Mouse (Mus musculus) midbrain, embryonic 10.5 days (tissue): Measurements from ENCODE around the gene Ifitm10. TPM values are rescaled to one million over a fixed set of nuclear protein-coding genes. Genes with fewer than 3 reads are reported as not detected.
"Not testable (repeated sequence)": the region's sequence is repeated elsewhere in the genome, so short reads cannot be mapped to it uniquely, and the experiment has no call there.

Source experiments
- DNase-seq: peaks from one replicate; pipeline ENCODE4 v3.0.0-alpha.2; 2017; ENCODE audit warnings: low spot score
- H3K27ac ChIP-seq: fragments of 300-500 bp; sonication (generic); replicated peaks from 2 replicates; pipeline ENCODE4 v1.5.1; 2016; ENCODE audit warnings: mild to moderate bottlenecking
- H3K27me3 ChIP-seq: fragments of 300-500 bp; sonication (generic); 2 replicates; pipeline ENCODE4 v1.6.1; 2016; ENCODE audit warnings: low read depth, mild to moderate bottlenecking; ENCODE audit not compliant: poor library complexity, severe bottlenecking
- H3K36me3 ChIP-seq: fragments of 300-500 bp; sonication (generic); 2 replicates; pipeline ENCODE4 v1.6.1; 2016; ENCODE audit warnings: mild to moderate bottlenecking, moderate library complexity
- H3K4me1 ChIP-seq: fragments of 300-500 bp; sonication (generic); 2 replicates; pipeline ENCODE4 v1.6.1; 2016
- H3K4me3 ChIP-seq: fragments of 300-500 bp; sonication (generic); 2 replicates; pipeline ENCODE4 v1.5.1; 2016; ENCODE audit warnings: mild to moderate bottlenecking, moderate library complexity
- H3K9me3 ChIP-seq: fragments of 300-500 bp; sonication (generic); replicated peaks from 2 replicates; pipeline ENCODE4 v1.6.1; 2016; ENCODE audit warnings: mild to moderate bottlenecking
- WGBS: fragments of 180-500 bp; shearing (Covaris S2); methylation state at CpG from one replicate; pipeline ENCODE4 v1.1.7; 2016; 5-methylcytosine and 5-hydroxymethylcytosine counted together
- polyA plus RNA-seq: library from polyadenylated mRNA; unstranded; fragments of >200 nt; fragmentation: Nextera tagmentation; extraction: Ambion mirVana; gene quantifications from 2 replicates; pipeline ENCODE4 v1.2.1, GENCODE M21; 2016

Ifitm10 gene
- polyA plus RNA-seq, 1 experiment from 2014 or later, result 0.41 TPM

- peaks cover 5% of the 10 kb centered on the region; the same call in 1 of the 2 replicates for H3K4me1 ChIP-seq
- no peaks in the 10 kb centered on the region for H3K27me3 ChIP-seq
- WGBS, result 40% methylated on average over 9 of the region's 9 CpGs
- H3K4me3 ChIP-seq, result no peak overlapping the region
- H3K9me3 ChIP-seq, result no peaks in the 10 kb centered on the region
- H3K36me3 ChIP-seq, result no peaks in the 10 kb centered on the region
- 0 out of 2 replicates have a peak overlapping the region, but pooled peaks have one; percentile 14 for H3K27ac ChIP-seq
- peak; percentile 17 for DNase-seq
Observed at GRCm38 (mm10) chr7:142349308-142349961, 24.1 kb downstream of the Ifitm10 start.

GRCm38 (mm10) chr7:142347542-142347941 is 26.0 kb downstream of the Ifitm10 start:
- H3K4me1 ChIP-seq, result peaks cover 5% of the 10 kb centered on the region; the same call in 1 of the 2 replicates
- WGBS, result 80% methylated on average over 4 of the region's 4 CpGs
- H3K9me3 ChIP-seq, result no peaks in the 10 kb centered on the region
- no peak overlapping the region for H3K27ac ChIP-seq
- DNase-seq, result no peak
- H3K27me3 ChIP-seq, result no peaks in the 10 kb centered on the region
- no peak overlapping the region for H3K4me3 ChIP-seq
- no peaks in the 10 kb centered on the region for H3K36me3 ChIP-seq

- Histone ChIP-seq H3K9me3 (no peaks in the 10 kb centered on the region), H3K27ac (no peak overlapping the region), H3K27me3 (peaks cover 6% of the 10 kb centered on the region; the same call in 1 of the 2 replicates), H3K4me1 (0 out of 2 replicates have a peak, but pooled peaks cover 4% of the 10 kb centered on the region), H3K4me3 (no peak overlapping the region), H3K36me3 (no peaks in the 10 kb centered on the region)
- WGBS, result 77% methylated on average over 3 of the region's 3 CpGs
- no peak for DNase-seq
Observed at GRCm38 (mm10) chr7:142342247-142342640, 31.3 kb downstream of the Ifitm10 start.

DNA sequence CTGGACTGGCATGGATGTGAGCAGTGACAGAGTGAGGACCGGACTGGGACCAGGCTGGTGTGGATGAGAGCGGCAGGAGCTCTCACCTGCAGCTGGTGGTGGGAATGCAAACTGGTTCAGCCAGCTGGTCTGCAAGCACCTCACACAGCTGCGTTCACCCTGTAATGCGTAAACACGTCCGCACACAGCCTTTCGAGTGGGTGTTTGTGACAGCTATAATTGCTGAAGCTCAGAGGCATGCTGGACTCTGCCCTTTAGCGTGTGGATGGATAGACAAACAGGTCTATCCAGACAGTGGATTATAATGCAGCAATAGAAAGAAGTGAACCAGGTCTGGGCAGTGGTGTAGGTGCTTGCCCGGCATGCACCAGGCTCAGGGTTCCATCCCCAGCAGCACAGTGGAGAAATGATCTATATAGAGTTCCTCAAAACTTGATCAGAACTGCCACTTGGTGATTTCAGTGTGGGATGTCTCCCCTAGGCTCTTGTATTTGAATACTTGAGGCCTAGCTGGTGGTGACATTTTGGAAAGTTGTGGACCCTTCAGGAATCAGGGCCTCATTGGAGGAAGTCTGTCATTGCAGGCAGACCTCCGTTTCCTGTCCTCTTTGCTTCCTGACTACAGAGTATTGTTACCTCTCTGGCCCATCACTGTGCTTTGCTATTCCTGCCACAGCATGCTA is 31.8 kb downstream of the Ifitm10 start:
- no peak overlapping the region for H3K4me3 ChIP-seq
- H3K4me1 ChIP-seq, result 0 out of 2 replicates have a peak, but pooled peaks cover 4% of the 10 kb centered on the region
- H3K27me3 ChIP-seq, result peaks cover 6% of the 10 kb centered on the region; the same call in 1 of the 2 replicates
- no peaks in the 10 kb centered on the region for H3K36me3 ChIP-seq
- no peak for DNase-seq
- no peaks in the 10 kb centered on the region for H3K9me3 ChIP-seq
- 82% methylated on average over 10 of the region's 10 CpGs for WGBS
- H3K27ac ChIP-seq, result no peak overlapping the region

DNA sequence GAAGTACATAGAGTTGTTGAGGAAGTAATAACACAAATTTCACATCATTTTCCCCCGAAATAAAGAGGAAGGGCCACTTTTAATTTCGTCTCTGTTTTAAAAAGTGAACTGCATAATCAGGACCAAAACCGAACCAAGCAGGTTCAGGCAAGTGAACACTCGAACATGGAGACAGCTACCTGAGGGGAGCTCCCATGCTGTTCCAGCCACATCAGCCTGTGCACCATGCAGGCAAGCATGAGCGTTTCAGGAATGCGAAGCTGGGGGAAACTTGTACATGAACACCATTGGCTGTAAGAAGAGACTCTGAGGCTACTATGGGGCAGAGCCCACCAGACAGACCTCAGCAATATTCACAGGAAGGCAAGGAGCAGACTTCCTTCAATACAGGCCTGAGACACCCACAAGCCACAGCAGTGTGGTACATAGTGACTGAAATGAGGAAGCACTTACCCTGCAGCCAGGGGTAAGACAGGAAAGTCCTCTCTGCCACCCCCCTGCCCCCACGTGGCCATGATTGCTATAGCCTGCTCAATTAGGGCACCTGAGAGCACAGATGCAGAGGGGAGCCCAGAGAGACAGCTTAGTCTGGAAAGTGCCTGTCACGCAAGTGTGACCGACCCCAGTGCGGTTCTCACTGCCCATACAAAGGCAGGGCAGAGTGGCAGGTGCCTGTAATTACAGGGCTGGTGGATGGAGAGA is 33.1 kb downstream of the Ifitm10 start:
- Histone ChIP-seq H3K27ac (0 out of 2 replicates have a peak overlapping the region, but pooled peaks have one; percentile 28), H3K4me3 (no peak overlapping the region), H3K36me3 (no peaks in the 10 kb centered on the region), H3K4me1 (peaks cover 5% of the 10 kb centered on the region; the same call in 1 of the 2 replicates), H3K27me3 (peaks cover 6% of the 10 kb centered on the region; the same call in 1 of the 2 replicates), H3K9me3 (no peaks in the 10 kb centered on the region)
- no peak for DNase-seq
- WGBS, result 62% methylated on average over 10 of the region's 10 CpGs

- H3K4me3 ChIP-seq, result no peak overlapping the region
- 80% methylated on average over 8 of the region's 8 CpGs for WGBS
- H3K36me3 ChIP-seq, result no peaks in the 10 kb centered on the region
- H3K4me1 ChIP-seq, result peaks cover 8% of the 10 kb centered on the region
- no peaks in the 10 kb centered on the region for H3K27me3 ChIP-seq
- no peaks in the 10 kb centered on the region for H3K9me3 ChIP-seq
- no peak overlapping the region for H3K27ac ChIP-seq
- DNase-seq, result no peak
Observed at GRCm38 (mm10) chr7:142335151-142335550, 38.4 kb downstream of the Ifitm10 start.

DNA sequence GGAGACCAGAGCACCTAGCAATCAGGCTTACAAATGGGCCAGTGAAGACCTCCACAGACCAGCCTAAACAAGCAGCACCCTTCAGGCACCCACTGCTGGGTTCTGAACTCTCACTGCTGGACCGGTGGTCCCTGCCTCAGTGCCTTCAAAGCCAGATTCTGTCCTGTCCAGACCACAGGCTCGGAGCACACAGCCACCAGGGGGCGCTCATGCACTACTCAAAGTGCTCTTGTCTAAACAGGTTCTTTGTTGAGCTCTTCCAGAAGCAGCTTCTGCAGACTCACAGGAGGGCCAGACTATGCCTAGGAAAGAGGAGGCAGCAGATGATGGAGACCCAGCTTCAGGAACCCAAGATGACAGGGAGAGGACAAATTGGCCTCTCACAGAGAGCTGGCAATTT is 39.3 kb downstream of the Ifitm10 start:
- DNase-seq, result peak; percentile 90
- Histone ChIP-seq H3K27ac (peak overlapping the region; percentile 64), H3K9me3 (no peaks in the 10 kb centered on the region), H3K4me1 (peaks cover 15% of the 10 kb centered on the region), H3K4me3 (no peak overlapping the region), H3K36me3 (no peaks in the 10 kb centered on the region), H3K27me3 (no peaks in the 10 kb centered on the region)
- 3% methylated on average over 3 of the region's 3 CpGs for WGBS

DNA sequence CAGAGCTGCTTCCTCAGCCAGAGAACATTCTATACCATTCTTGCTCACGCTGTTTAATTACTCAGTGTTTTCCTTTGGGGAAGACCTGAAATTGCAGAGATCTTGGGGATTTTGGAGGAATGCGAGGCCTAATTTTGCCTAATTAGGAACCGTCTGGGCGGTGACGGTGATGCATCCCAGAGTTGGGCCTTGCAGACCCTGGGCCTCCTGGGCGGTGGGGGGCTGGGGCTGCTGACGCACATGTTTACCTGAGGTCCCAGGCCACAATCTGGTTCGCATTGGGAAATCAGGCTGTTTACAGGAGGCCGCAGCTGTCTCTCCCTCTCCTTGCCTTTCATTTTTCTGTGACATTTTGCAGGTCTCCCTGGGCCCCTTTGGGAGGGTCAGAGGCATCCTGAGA is 40.8 kb downstream of the Ifitm10 start:
- not testable (repeated sequence) for DNase-seq, H3K27me3 ChIP-seq, H3K9me3 ChIP-seq, H3K36me3 ChIP-seq, H3K27ac ChIP-seq, H3K4me3 ChIP-seq
- 73% methylated on average over 5 of the region's 9 CpGs for WGBS
- peaks cover 27% of the 10 kb centered on the region for H3K4me1 ChIP-seq

DNA sequence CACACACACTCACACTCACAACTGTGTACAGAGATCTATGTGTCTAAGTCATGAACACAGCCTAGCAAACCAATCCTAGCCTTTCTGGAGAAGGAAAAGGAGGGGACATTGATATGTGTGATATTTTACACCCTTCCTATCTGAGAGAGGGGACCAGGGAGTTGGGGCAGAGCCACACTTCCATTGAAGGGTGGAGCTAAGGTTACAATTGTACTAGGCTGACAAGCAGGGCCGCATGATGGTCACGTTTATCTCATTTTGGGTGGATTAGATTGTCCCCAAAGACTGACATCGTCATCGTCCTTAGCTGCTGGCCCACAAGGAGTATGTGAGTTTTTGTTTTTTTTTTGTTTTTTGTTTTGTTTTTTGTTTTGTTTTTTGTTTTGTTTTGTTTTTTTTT is 42.3 kb downstream of the Ifitm10 start:
- WGBS, result 85% methylated on average over 4 of the region's 4 CpGs
- Histone ChIP-seq H3K27ac (no peak overlapping the region), H3K4me1 (peaks cover 27% of the 10 kb centered on the region), H3K4me3 (no peak overlapping the region), H3K9me3 (no peaks in the 10 kb centered on the region), H3K36me3 (no peaks in the 10 kb centered on the region), H3K27me3 (no peaks in the 10 kb centered on the region)
- no peak for DNase-seq

GRCm38 (mm10) chr7:142330271-142330724 is 43.3 kb downstream of the Ifitm10 start:
- 0 out of 2 replicates have a peak overlapping the region, but pooled peaks have one; percentile 17 for H3K27ac ChIP-seq
- no peaks in the 10 kb centered on the region for H3K27me3 ChIP-seq
- no peak overlapping the region for H3K4me3 ChIP-seq
- no peaks in the 10 kb centered on the region for H3K9me3 ChIP-seq
- 79% methylated on average over 9 of the region's 9 CpGs for WGBS
- no peaks in the 10 kb centered on the region for H3K36me3 ChIP-seq
- H3K4me1 ChIP-seq, result peaks cover 25% of the 10 kb centered on the region
- no peak for DNase-seq

DNA sequence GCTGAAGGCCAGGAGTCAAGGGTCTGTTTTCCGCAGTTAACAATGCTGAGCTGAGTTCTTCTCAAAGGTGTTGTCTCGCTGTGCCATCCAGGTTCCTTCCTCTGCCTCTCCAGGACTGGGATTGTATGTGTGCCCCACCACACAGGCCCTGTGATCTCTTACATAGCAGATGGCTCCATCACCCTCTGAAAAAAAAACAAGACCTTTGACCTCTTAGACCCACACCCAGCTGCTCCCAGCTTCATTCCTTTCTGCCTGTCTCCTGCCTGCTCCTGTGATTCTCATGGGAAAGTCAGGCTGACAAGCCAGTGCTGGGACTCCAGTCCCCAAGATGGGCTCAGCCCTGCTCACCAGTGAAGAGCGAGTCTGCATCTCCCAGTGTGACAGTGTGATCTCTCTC is 45.0 kb downstream of the Ifitm10 start:
- no peaks in the 10 kb centered on the region for H3K9me3 ChIP-seq
- peak overlapping the region; percentile 68 for H3K27ac ChIP-seq
- no peaks in the 10 kb centered on the region for H3K36me3 ChIP-seq
- H3K4me3 ChIP-seq, result no peak overlapping the region
- H3K27me3 ChIP-seq, result no peaks in the 10 kb centered on the region
- H3K4me1 ChIP-seq, result peaks cover 23% of the 10 kb centered on the region
- peak; percentile 25 for DNase-seq
- WGBS, result 53% methylated on average over 3 of the region's 3 CpGs

GRCm38 (mm10) chr7:142326714-142327445 is 46.7 kb downstream of the Ifitm10 start:
- DNase-seq, result no peak
- Histone ChIP-seq H3K36me3 (no peaks in the 10 kb centered on the region), H3K27ac (0 out of 2 replicates have a peak overlapping the region, but pooled peaks have one; percentile 1), H3K4me3 (no peak overlapping the region), H3K27me3 (no peaks in the 10 kb centered on the region), H3K4me1 (peaks cover 25% of the 10 kb centered on the region), H3K9me3 (no peaks in the 10 kb centered on the region)
- WGBS, result 79% methylated on average over 9 of the region's 9 CpGs
